Mouse (Mus musculus) skeletal muscle tissue, adult 2 months (tissue): ENCODE results near the gene Fam20c.
A peak's percentile ranks its signal among the peaks of the same experiment; 100 is the strongest.

Source experiments
- DNase-seq: peaks from one replicate; pipeline ENCODE4 v3.0.0-alpha.2; 2012; ENCODE audit warnings: low read depth, low spot score

The Fam20c gene

GRCm38 (mm10) chr5:138754303-138755120, at the start of gene Fam20c:
TSS of gene Fam20c (plus strand) at chr5:138754514.
- peak; percentile 62 for DNase-seq

GRCm38 (mm10) chr5:138707367-138707766, 46.9 kb upstream of the Fam20c start:
- no peak for DNase-seq

GRCm38 (mm10) chr5:138708591-138708990, 45.7 kb upstream of the Fam20c start:
- peak; percentile 6 for DNase-seq

GRCm38 (mm10) chr5:138715561-138716095, 38.7 kb upstream of the Fam20c start:
- no peak for DNase-seq

- DNase-seq = no peak
Observed at GRCm38 (mm10) chr5:138720329-138721190, 33.8 kb upstream of the Fam20c start.

- no peak for DNase-seq
Observed at GRCm38 (mm10) chr5:138724417-138724816, 29.9 kb upstream of the Fam20c start.

- no peak for DNase-seq
Observed at GRCm38 (mm10) chr5:138725151-138725550, 29.2 kb upstream of the Fam20c start.

- DNase-seq = peak; percentile 5
Observed at GRCm38 (mm10) chr5:138730863-138731262, 23.5 kb upstream of the Fam20c start.

GRCm38 (mm10) chr5:138733317-138733899, 20.9 kb upstream of the Fam20c start:
- no peak for DNase-seq

GRCm38 (mm10) chr5:138734018-138734417, 20.3 kb upstream of the Fam20c start:
- DNase-seq = no peak

- DNase-seq = no peak
Observed at GRCm38 (mm10) chr5:138735201-138735757, 19.0 kb upstream of the Fam20c start.

GRCm38 (mm10) chr5:138740150-138740549, 14.2 kb upstream of the Fam20c start:
- DNase-seq = no peak

- DNase-seq = no peak
Observed at GRCm38 (mm10) chr5:138741516-138741915, 12.8 kb upstream of the Fam20c start.

GRCm38 (mm10) chr5:138742281-138742680, 12.0 kb upstream of the Fam20c start:
- no peak for DNase-seq

- no peak for DNase-seq
Observed at GRCm38 (mm10) chr5:138743631-138744030, 10.7 kb upstream of the Fam20c start.

GRCm38 (mm10) chr5:138745378-138746099, 8.8 kb upstream of the Fam20c start:
- DNase-seq = no peak

GRCm38 (mm10) chr5:138753269-138753668, 1.0 kb upstream of the Fam20c start:
- no peak for DNase-seq

- no peak for DNase-seq
Observed at GRCm38 (mm10) chr5:138753946-138754302, 390 bp upstream of the Fam20c start.

GRCm38 (mm10) chr5:138755121-138755452, 773 bp downstream of the Fam20c start:
- no peak for DNase-seq

- peak; percentile 21 for DNase-seq
Observed at GRCm38 (mm10) chr5:138755453-138756301, 1.4 kb downstream of the Fam20c start.
